Mouse (Mus musculus): Measurements from ENCODE around the gene Aldh3b1. TPM values are rescaled to one million over a fixed set of nuclear protein-coding genes. Genes with fewer than 3 reads are reported as not detected.

The Aldh3b1 gene
- polyA plus RNA-seq, 1 experiment from 2014 or later = 0.65 TPM

GRCm38 (mm10) chr19:3948546-3948945 is 18.9 kb upstream of the Aldh3b1 start:
- H3K9me3 ChIP-seq (ENCODE audit: control insufficient read depth, low read length) = no peaks in the 10 kb centered on the region
- no peaks in the 10 kb centered on the region for H3K4me1 ChIP-seq (ENCODE audit: control insufficient read depth, insufficient read depth, low read length)
- no peak for DNase-seq (ENCODE audit: low spot score)
- WGBS = 72% methylated on average over 14 of the region's 14 CpGs
- no peaks in the 10 kb centered on the region for H3K36me3 ChIP-seq (ENCODE audit: control insufficient read depth, insufficient read depth, low read length)
- no peak for ATAC-seq (ENCODE audit: insufficient read depth, low FRiP score, low TSS enrichment)
- no peak overlapping the region for H3K4me2 ChIP-seq (ENCODE audit: low read depth)
- no peak overlapping the region; the same call in 1 of the 2 replicates for H3K9ac ChIP-seq (ENCODE audit: low read length)
- no peak overlapping the region for H3K27ac ChIP-seq (ENCODE audit: low read depth, low read length)
- no peaks in the 10 kb centered on the region for H3K27me3 ChIP-seq (ENCODE audit: control insufficient read depth, insufficient read depth, low read length)
- H3K4me3 ChIP-seq (ENCODE audit: low read depth, low read length) = no peak overlapping the region

- Histone ChIP-seq H3K27ac (ENCODE audit: low read depth, low read length) (no peak overlapping the region), H3K9ac (ENCODE audit: low read length) (no peak overlapping the region; the same call in 1 of the 2 replicates), H3K4me2 (ENCODE audit: low read depth) (no peak overlapping the region), H3K36me3 (ENCODE audit: control insufficient read depth, insufficient read depth, low read length) (no peaks in the 10 kb centered on the region), H3K27me3 (ENCODE audit: control insufficient read depth, insufficient read depth, low read length) (no peaks in the 10 kb centered on the region), H3K4me3 (ENCODE audit: low read depth, low read length) (no peak overlapping the region), H3K4me1 (ENCODE audit: control insufficient read depth, insufficient read depth, low read length) (no peaks in the 10 kb centered on the region), H3K9me3 (ENCODE audit: control insufficient read depth, low read length) (no peaks in the 10 kb centered on the region)
- WGBS = 76% methylated on average over 3 of the region's 3 CpGs
- no peak for ATAC-seq (ENCODE audit: insufficient read depth, low FRiP score, low TSS enrichment)
- no peak for DNase-seq (ENCODE audit: low spot score)
Observed at GRCm38 (mm10) chr19:3947813-3948212, 18.2 kb upstream of the Aldh3b1 start.

GRCm38 (mm10) chr19:3946715-3947114 is 17.1 kb upstream of the Aldh3b1 start:
- no peaks in the 10 kb centered on the region for H3K36me3 ChIP-seq (ENCODE audit: control insufficient read depth, insufficient read depth, low read length)
- no peak overlapping the region for H3K4me2 ChIP-seq (ENCODE audit: low read depth)
- no peak overlapping the region for H3K27ac ChIP-seq (ENCODE audit: low read depth, low read length)
- 21% methylated on average over 2 of the region's 2 CpGs for WGBS
- no peaks in the 10 kb centered on the region for H3K4me1 ChIP-seq (ENCODE audit: control insufficient read depth, insufficient read depth, low read length)
- ATAC-seq (ENCODE audit: insufficient read depth, low FRiP score, low TSS enrichment) (peak; percentile 60; the same call in 1 of the 2 replicates), DNase-seq (ENCODE audit: low spot score) (peak; percentile 69)
- no peaks in the 10 kb centered on the region for H3K27me3 ChIP-seq (ENCODE audit: control insufficient read depth, insufficient read depth, low read length)
- no peak overlapping the region for H3K4me3 ChIP-seq (ENCODE audit: low read depth, low read length)
- no peak overlapping the region for H3K9ac ChIP-seq (ENCODE audit: low read length)
- no peaks in the 10 kb centered on the region for H3K9me3 ChIP-seq (ENCODE audit: control insufficient read depth, low read length)

DNA sequence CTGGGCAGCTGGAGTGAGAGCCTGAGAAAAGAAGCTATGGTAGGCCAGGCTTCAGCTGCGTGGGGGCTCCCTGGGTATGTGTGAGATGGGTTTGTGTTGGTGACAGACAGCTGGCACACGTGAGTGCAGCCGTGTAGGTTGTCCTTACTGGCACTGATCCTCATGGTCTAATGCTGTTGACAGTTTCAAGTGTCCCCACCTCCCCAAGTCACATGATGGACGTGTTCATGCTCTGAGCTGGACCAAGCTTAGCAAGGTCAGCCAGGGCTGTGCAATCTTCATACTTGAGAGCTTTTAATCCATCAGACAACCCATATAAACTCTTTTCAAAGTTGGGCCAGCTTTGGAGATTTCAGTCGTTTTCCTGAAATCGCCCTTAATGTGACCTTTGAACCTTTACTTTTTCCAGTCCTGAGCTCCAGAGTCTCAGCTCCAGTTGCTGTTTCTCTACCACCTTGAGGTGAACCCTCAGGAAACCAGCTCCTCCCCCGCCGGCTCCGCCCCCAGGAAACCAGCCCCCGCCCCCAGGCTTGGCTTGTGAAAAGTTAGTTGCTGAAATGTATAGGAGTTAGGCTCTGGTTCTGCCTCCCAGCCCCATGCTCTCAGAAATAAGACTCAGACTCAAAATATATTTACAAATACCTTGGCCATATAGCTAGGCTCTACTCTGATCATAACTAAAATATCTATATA is 16.4 kb upstream of the Aldh3b1 start:
- no peak overlapping the region for H3K9ac ChIP-seq (ENCODE audit: low read length)
- 32% methylated on average over 10 of the region's 10 CpGs for WGBS

DNA sequence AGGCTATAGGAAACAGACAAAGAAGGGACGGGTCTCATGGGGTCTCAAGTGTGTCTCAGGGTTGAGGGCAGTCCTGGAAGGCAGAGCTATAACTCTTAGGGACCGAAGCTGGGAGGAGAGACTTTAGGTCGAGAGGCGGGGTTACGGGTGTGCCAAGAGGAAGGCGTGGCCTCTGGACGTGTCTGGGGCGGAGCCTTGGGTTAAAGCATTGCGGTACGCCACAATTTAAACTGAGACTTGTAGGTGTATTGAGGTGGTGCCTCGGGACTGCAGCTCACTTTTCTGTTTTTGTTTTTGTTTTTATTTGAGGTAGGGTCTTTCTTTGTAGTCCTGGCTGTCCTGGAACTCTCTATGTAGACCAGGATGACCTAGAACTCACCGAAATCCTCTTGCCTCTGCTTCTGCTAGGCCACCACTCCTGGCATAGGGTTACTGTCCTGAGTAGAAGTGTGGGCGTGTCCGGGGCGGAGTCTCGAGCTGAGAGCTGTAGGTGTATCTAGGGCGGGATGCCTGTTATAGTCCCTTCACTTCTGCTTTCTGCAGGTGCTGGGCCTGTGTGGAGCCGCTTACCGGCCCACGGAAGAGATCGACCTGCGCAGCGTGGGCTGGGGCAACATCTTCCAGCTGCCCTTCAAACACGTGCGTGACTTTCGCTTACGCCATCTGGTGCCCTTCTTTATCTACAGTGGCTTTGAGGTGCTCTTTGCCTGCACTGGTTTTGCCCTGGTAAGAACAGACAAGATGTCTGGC is 13.6 kb upstream of the Aldh3b1 start:
- H3K27me3 ChIP-seq (ENCODE audit: control insufficient read depth, insufficient read depth, low read length) = no peaks in the 10 kb centered on the region
- WGBS = 21% methylated on average over 27 of the region's 27 CpGs
- H3K27ac ChIP-seq (ENCODE audit: low read depth, low read length) = no peak overlapping the region
- no peaks in the 10 kb centered on the region for H3K9me3 ChIP-seq (ENCODE audit: control insufficient read depth, low read length)
- H3K4me2 ChIP-seq (ENCODE audit: low read depth) = no peak overlapping the region
- no peak for ATAC-seq (ENCODE audit: insufficient read depth, low FRiP score, low TSS enrichment)
- no peaks in the 10 kb centered on the region for H3K36me3 ChIP-seq (ENCODE audit: control insufficient read depth, insufficient read depth, low read length)
- no peak for DNase-seq (ENCODE audit: low spot score)
- H3K9ac ChIP-seq (ENCODE audit: low read length) = no peak overlapping the region
- no peak overlapping the region for H3K4me3 ChIP-seq (ENCODE audit: low read depth, low read length)
- no peaks in the 10 kb centered on the region for H3K4me1 ChIP-seq (ENCODE audit: control insufficient read depth, insufficient read depth, low read length)

More for the DNA sequence above, 16.4 kb upstream of the Aldh3b1 start:
- Histone ChIP-seq H3K4me1 (ENCODE audit: control insufficient read depth, insufficient read depth, low read length) (no peaks in the 10 kb centered on the region), H3K9me3 (ENCODE audit: control insufficient read depth, low read length) (no peaks in the 10 kb centered on the region), H3K36me3 (ENCODE audit: control insufficient read depth, insufficient read depth, low read length) (no peaks in the 10 kb centered on the region), H3K4me3 (ENCODE audit: low read depth, low read length) (no peak overlapping the region), H3K4me2 (ENCODE audit: low read depth) (no peak overlapping the region), H3K27ac (ENCODE audit: low read depth, low read length) (no peak overlapping the region), H3K27me3 (ENCODE audit: control insufficient read depth, insufficient read depth, low read length) (no peaks in the 10 kb centered on the region)
- DNase-seq (ENCODE audit: low spot score) (no peak), ATAC-seq (ENCODE audit: insufficient read depth, low FRiP score, low TSS enrichment) (no peak)

- whole genome bisulfite sequencing = 85% methylated on average over 7 of the region's 7 CpGs
Observed at GRCm38 (mm10) chr19:3942315-3942714, 12.7 kb upstream of the Aldh3b1 start.

GRCm38 (mm10) chr19:3935896-3936850 is 6.6 kb upstream of the Aldh3b1 start:
- peak; percentile 46 for DNase-seq (ENCODE audit: low spot score)
- peak overlapping the region; percentile 44 for H3K9ac ChIP-seq (ENCODE audit: low read length)
- 7% methylated on average over 22 of the region's 22 CpGs for WGBS
- no peak for ATAC-seq (ENCODE audit: insufficient read depth, low FRiP score, low TSS enrichment)
- peak overlapping the region; percentile 53 for H3K4me2 ChIP-seq (ENCODE audit: low read depth)
- H3K4me3 ChIP-seq (ENCODE audit: low read depth, low read length) = peak overlapping the region; percentile 38
- H3K4me1 ChIP-seq (ENCODE audit: control insufficient read depth, insufficient read depth, low read length) = no peaks in the 10 kb centered on the region; the same call in 1 of the 2 replicates
- no peaks in the 10 kb centered on the region for H3K36me3 ChIP-seq (ENCODE audit: control insufficient read depth, insufficient read depth, low read length)
- no peak overlapping the region for H3K27ac ChIP-seq (ENCODE audit: low read depth, low read length)
- H3K27me3 ChIP-seq (ENCODE audit: control insufficient read depth, insufficient read depth, low read length) = no peaks in the 10 kb centered on the region
- no peaks in the 10 kb centered on the region for H3K9me3 ChIP-seq (ENCODE audit: control insufficient read depth, low read length)

More at GRCm38 (mm10) chr19:3942315-3942714, 12.7 kb upstream of the Aldh3b1 start:
- Histone ChIP-seq H3K36me3 (ENCODE audit: control insufficient read depth, insufficient read depth, low read length) (no peaks in the 10 kb centered on the region), H3K27ac (ENCODE audit: low read depth, low read length) (no peak overlapping the region), H3K4me3 (ENCODE audit: low read depth, low read length) (no peak overlapping the region), H3K9ac (ENCODE audit: low read length) (no peak overlapping the region), H3K4me1 (ENCODE audit: control insufficient read depth, insufficient read depth, low read length) (no peaks in the 10 kb centered on the region), H3K4me2 (ENCODE audit: low read depth) (no peak overlapping the region), H3K27me3 (ENCODE audit: control insufficient read depth, insufficient read depth, low read length) (no peaks in the 10 kb centered on the region), H3K9me3 (ENCODE audit: control insufficient read depth, low read length) (no peaks in the 10 kb centered on the region)
- no peak for ATAC-seq (ENCODE audit: insufficient read depth, low FRiP score, low TSS enrichment)
- no peak for DNase-seq (ENCODE audit: low spot score)

Data from neural tube, embryonic 11.5 days (tissue).